Mouse (Mus musculus): ENCODE data around the gene Olfr325.

Olfr325 gene

DNA sequence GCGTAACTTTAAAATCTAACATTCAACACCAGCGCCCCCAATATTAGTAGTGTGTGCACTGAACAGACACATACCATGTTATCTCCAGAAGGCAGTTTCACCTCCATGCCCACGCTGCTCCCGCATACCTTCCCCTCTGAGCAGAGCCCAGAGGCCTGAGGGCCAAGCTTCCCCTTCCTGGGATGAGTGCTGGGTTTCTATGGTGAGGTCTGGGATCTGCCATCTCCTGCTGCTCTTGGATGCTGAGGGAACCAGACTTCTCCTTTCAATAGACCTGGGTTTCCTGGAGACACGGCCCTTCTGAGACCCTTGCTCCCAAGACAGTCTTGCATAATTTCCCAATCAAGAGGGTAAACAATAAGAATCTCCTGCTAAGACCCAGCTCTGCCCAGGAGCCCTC lies 52.9 kb downstream of the Olfr325 start, which contains the start of gene Olfr323:
Gene Olfr323, minus strand, starts transcription at position 101 of the 400 bp plus-strand sequence.
- DNase-seq (ENCODE audit: low spot score in 2 of 2) = no peak

Measured in right cerebral cortex, postnatal 10 days (tissue).